In genomic region chr10:127171631-127172200, GRCm38 (mm10) we compare ENCODE assay signal across 12 mouse cellular contexts. TPM values are rescaled to one million over a fixed set of nuclear protein-coding genes. Genes with fewer than 3 reads are reported as not detected.
A peak's percentile ranks its signal among the peaks of the same experiment; 100 is the strongest.
DNase-seq lines count a peak whose midpoint lies in the region; ATAC-seq lines count a peak whose summit lies in the region.
"Had no signal": no experiment of that assay in that cellular context is flagged by ENCODE, and none has a peak within 500 bp of the region (broad histone marks: within the 10 kb centered on the region; RNA-seq: fewer than 3 reads in every experiment).

No protein-coding gene starts in this region.

- ATAC-seq in heart, embryonic 11.5 days (replicated peaks; ENCODE audit: insufficient number of reproducible peaks, low FRiP score, low TSS enrichment): no peak

- H3K27ac ChIP-seq in heart, embryonic 11.5 days (ENCODE audit: low read depth, low read length): no peak overlapping the region
- H3K27ac ChIP-seq: gastrocnemius, adult 2 months; heart, embryonic 15.5 days had no signal

- H3K4me3 ChIP-seq in heart, embryonic 11.5 days (ENCODE audit: low read depth, low read length): no peak overlapping the region

- H3K9ac ChIP-seq in heart, embryonic 11.5 days (ENCODE audit: low read depth, low read length): no peak overlapping the region

- 75% methylated on average over 15 of the region's 15 CpGs for WGBS in heart, embryonic 11.5 days (ENCODE audit: insufficient replicate concordance)

- H3K4me2 ChIP-seq in heart, embryonic 11.5 days: no peak overlapping the region

- H3K4me1 ChIP-seq in heart, embryonic 11.5 days (ENCODE audit: control insufficient read depth, insufficient read depth, low read length): peaks cover 16% of the 10 kb centered on the region

- no peaks in the 10 kb centered on the region for H3K36me3 ChIP-seq in heart, embryonic 11.5 days (ENCODE audit: control insufficient read depth, insufficient read depth, low read length)
- H3K36me3 ChIP-seq: heart, embryonic 15.5 days; hindbrain, embryonic 10.5 days had no signal

- no peaks in the 10 kb centered on the region for H3K9me3 ChIP-seq in heart, embryonic 11.5 days (replicated peaks; ENCODE audit: control insufficient read depth, low read length)
- H3K9me3 ChIP-seq: heart, embryonic 15.5 days; hindbrain, embryonic 10.5 days had no signal

- DNase-seq in heart, adult 11 months: peak; percentile 92
- DNase-seq in testis, postnatal 14 days (ENCODE audit: low spot score): peak; percentile 7
- DNase-seq in testis, postnatal 10 days (ENCODE audit: low spot score): no peak
- peak; percentile 1 for DNase-seq in NIH3T3 (ENCODE audit: low read depth)
- DNase-seq in left cerebral cortex, adult 9 months (ENCODE audit: low spot score in 2 of 2): no peak
- DNase-seq: cerebellum, adult 11 months; cerebellum, adult 8-10 months; gastrocnemius, postnatal 25 days had no signal

- H3K27me3 ChIP-seq in heart, embryonic 11.5 days (ENCODE audit: control insufficient read depth, insufficient read depth, low read length): peaks cover 65% of the 10 kb centered on the region

RNA-seq across cellular contexts. Expression of gene B4galnt1, which starts 6.7 kb away (rescaled TPM):
- polyA plus RNA-seq in heart, embryonic 11.5 days (2014; fragmentation: Nextera tagmentation; extraction: Ambion mirVana): 1.6 and 1.8 TPM in 2 replicates

RNA-seq across cellular contexts. Expression of gene Slc26a10, which starts 8.7 kb away (rescaled TPM):
- 8.4 and 11.8 TPM in 2 replicates for polyA plus RNA-seq in heart, embryonic 11.5 days (2014; fragmentation: Nextera tagmentation; extraction: Ambion mirVana)

RNA-seq across cellular contexts. Expression of gene Arhgef25, which starts 18.2 kb away (rescaled TPM):
- polyA plus RNA-seq in heart, embryonic 11.5 days (2014; fragmentation: Nextera tagmentation; extraction: Ambion mirVana): 17.9 and 18.0 TPM in 2 replicates

RNA-seq across cellular contexts. Expression of gene Dtx3, which starts 23.8 kb away (rescaled TPM):
- polyA plus RNA-seq in heart, embryonic 11.5 days (2014; fragmentation: Nextera tagmentation; extraction: Ambion mirVana): 82.3 and 83.0 TPM in 2 replicates

RNA-seq across cellular contexts. Expression of gene Pip4k2c, which starts 39.7 kb away (rescaled TPM):
- 20.8 and 21.5 TPM in 2 replicates for polyA plus RNA-seq in heart, embryonic 11.5 days (2014; fragmentation: Nextera tagmentation; extraction: Ambion mirVana)

Comparison
In these comparisons a context has a peak if more than half of its experiments do, and no peak if none do; other contexts are left out.
1. DNase-seq: peak in heart, adult 11 months (single experiment), testis, postnatal 14 days (single experiment) and NIH3T3 (single experiment); none in testis, postnatal 10 days (single experiment) and left cerebral cortex, adult 9 months (0 of 2).